Mouse (Mus musculus) hindbrain, embryonic 10.5 days (tissue): ENCODE measurements at regions not wholly inside any gene's neighbourhood (a gene's known extent, or its start where the extent isn't known, plus 50 kb on each side); places are given as distances from the start of the nearest gene placed in this dataset.
A peak's percentile ranks its signal among the peaks of the same experiment; 100 is the strongest.

Source experiments
- DNase-seq: peaks from one replicate; pipeline ENCODE4 v3.0.0-alpha.2; 2017; ENCODE audit warnings: low spot score
- H3K27ac ChIP-seq: fragments of 300-500 bp; sonication (generic); 2 replicates; pipeline ENCODE4 v1.5.1; 2016; ENCODE audit warnings: mild to moderate bottlenecking, moderate library complexity
- H3K27me3 ChIP-seq: fragments of 300-500 bp; sonication (generic); 2 replicates; pipeline ENCODE4 v1.6.1; 2016; ENCODE audit warnings: mild to moderate bottlenecking; ENCODE audit not compliant: poor library complexity, insufficient read depth, severe bottlenecking
- H3K36me3 ChIP-seq: fragments of 300-500 bp; sonication (generic); 2 replicates; pipeline ENCODE4 v1.6.1; 2016; ENCODE audit warnings: mild to moderate bottlenecking, moderate library complexity
- H3K4me1 ChIP-seq: fragments of 300-500 bp; sonication (generic); replicated peaks from 2 replicates; pipeline ENCODE4 v1.6.1; 2016; ENCODE audit warnings: mild to moderate bottlenecking
- H3K4me3 ChIP-seq: fragments of 300-500 bp; sonication (generic); 2 replicates; pipeline ENCODE4 v1.5.1; 2016; ENCODE audit warnings: mild to moderate bottlenecking, moderate library complexity
- H3K9me3 ChIP-seq: fragments of 300-500 bp; sonication (generic); 2 replicates; pipeline ENCODE4 v1.6.1; 2016; ENCODE audit warnings: mild to moderate bottlenecking, moderate library complexity
- WGBS: fragments of 180-500 bp; shearing (Covaris S2); methylation state at CpG from one replicate; pipeline ENCODE4 v1.1.7; 2016; 5-methylcytosine and 5-hydroxymethylcytosine counted together

DNA sequence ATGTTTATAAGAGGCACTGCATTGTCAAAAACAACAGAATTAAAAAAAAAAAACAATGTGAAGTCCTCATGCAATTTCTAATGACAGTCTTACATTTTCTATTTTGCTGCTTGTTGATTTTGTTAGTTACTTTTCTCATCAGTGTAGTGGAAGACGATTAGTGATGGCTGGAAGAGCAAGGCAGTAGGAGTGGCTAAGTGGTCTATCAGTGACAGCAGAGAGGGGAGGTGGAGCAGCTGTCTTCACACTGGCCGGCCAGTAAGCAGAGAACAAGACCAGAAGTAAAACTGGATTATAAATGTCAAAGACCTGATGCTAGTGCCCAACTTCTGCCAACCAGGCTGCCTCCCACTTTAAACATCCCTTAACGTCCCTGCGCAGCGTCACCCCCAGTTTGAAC is 265.6 kb upstream of the Fbxl7 start:
- 75% methylated on average over 5 of the region's 5 CpGs for WGBS
- no peak overlapping the region for H3K27ac ChIP-seq

DNA sequence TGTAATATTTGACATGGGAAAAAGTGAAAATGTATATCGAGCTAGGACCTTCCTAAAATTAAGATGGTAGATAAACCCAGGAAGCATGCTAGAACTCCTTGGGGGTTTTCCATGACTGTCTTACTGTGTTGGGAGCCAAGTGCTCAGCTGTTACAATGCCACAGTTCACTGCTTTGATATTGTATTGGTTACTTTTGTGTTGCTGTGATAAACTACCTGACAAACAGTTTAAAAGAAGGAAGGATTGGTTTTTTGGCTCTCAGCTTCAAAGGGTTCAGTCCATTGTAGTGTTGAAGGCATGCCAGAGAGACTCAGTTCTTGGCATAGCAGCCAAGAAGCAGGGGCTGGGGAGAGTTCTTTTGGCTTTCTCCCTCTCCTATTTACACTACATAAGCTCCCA is 272.1 kb upstream of the Fbxl7 start:
- no peak overlapping the region for H3K4me3 ChIP-seq
- no peak for DNase-seq
- WGBS, result 93% methylated on average over 1 of the region's 1 CpGs

More for the DNA sequence above, 265.6 kb upstream of the Fbxl7 start:
- Histone ChIP-seq H3K27me3 (no peaks in the 10 kb centered on the region), H3K9me3 (no peaks in the 10 kb centered on the region), H3K4me3 (no peak overlapping the region), H3K36me3 (no peaks in the 10 kb centered on the region), H3K4me1 (no peaks in the 10 kb centered on the region)
- DNase-seq, result no peak

DNA sequence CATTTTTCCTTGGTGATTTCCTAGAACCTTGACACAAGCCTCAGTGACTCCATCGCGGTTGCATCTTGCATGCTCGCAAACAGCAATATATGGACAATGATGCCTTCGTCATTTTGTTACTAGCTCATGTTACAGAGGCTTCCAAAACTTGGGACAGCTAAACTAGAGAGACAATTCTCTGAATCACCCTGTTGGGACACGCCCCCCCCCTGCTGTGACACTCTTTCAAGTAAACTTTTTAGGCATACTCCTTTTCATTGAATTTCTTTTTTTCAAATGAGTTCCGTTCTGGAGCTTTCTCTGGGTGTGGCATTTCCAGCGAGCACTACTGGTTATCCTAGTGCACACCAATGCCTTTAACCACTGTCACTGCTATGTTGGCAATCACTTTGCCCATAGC is 274.5 kb upstream of the Fbxl7 start:
- Histone ChIP-seq H3K9me3 (no peaks in the 10 kb centered on the region), H3K4me1 (no peaks in the 10 kb centered on the region), H3K27ac (no peak overlapping the region), H3K4me3 (no peak overlapping the region), H3K36me3 (no peaks in the 10 kb centered on the region), H3K27me3 (no peaks in the 10 kb centered on the region)
- DNase-seq, result no peak
- 85% methylated on average over 7 of the region's 7 CpGs for WGBS

More for the DNA sequence above, 272.1 kb upstream of the Fbxl7 start:
- H3K9me3 ChIP-seq, result no peaks in the 10 kb centered on the region
- H3K36me3 ChIP-seq, result no peaks in the 10 kb centered on the region
- no peaks in the 10 kb centered on the region for H3K27me3 ChIP-seq
- no peak overlapping the region for H3K27ac ChIP-seq
- no peaks in the 10 kb centered on the region for H3K4me1 ChIP-seq

DNA sequence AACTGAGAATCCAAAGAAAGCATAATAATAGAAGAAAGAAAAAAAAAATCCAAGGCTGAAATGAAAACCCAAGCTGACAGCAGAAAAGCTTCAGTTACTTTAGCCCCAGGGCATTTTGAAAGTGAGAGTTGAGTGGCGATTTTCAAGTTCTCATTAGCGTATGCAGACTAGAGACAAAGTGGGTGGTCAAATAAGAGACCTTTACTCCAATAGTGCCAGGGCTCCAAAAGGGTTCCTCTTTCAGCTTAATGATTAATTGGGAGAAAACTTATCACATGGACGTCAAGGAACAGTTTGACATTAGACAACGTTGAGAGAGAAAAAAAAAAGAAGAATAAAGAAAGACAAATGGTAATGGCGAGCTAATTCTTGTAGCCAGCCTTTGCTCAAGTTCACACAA is 278.1 kb upstream of the Fbxl7 start:
- no peak overlapping the region for H3K4me3 ChIP-seq
- peaks cover 10% of the 10 kb centered on the region for H3K4me1 ChIP-seq
- H3K36me3 ChIP-seq, result no peaks in the 10 kb centered on the region
- 57% methylated on average over 5 of the region's 5 CpGs for WGBS
- no peaks in the 10 kb centered on the region for H3K27me3 ChIP-seq
- H3K27ac ChIP-seq, result no peak overlapping the region
- H3K9me3 ChIP-seq, result no peaks in the 10 kb centered on the region
- no peak for DNase-seq

DNA sequence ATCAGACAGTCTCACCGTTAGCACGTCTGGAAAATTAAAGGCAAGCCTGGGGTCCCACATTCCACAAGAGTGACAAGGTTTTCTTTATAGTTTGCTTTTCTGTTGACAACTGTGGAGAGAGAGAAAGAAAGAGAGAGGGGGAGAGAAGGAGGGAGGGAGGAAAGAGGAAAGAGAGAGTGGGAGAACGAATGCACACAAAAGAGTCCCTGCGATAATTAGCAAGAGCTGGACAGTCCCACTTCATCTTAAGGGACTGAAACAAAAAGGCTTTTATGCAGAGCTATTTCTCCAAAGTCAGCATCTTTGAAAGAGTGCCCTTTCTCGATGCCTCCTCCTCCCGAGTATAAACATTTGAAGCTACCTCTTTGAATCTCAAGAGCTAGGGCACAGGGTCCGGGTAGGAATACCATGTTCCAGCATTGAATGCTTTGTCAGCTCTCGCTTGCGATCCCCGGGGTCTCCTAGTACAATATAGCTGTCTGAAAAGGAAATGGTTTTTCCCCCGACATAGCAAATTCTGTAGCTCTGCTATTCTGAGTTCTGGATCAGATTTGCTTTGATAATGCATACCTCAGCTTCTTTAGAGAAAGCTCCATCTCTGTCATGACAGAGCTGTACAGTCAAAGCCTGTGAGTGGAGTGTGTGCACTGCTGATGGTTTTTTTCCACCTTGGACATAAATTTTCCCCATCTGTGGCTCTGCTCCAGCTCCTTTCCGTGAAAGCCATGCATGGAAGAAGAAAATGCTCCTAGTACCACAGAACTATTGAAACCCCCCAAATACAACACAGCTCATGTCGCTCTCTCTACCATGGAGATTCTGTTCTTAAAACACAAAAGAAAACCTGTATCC is 282.9 kb upstream of the Fbxl7 start:
- 53% methylated on average over 13 of the region's 13 CpGs for WGBS
- Histone ChIP-seq H3K27ac (0 out of 2 replicates have a peak overlapping the region, but pooled peaks have one; percentile 13), H3K36me3 (no peaks in the 10 kb centered on the region), H3K4me3 (no peak overlapping the region), H3K27me3 (no peaks in the 10 kb centered on the region), H3K4me1 (peaks cover 12% of the 10 kb centered on the region), H3K9me3 (no peaks in the 10 kb centered on the region)
- DNase-seq, result peak; percentile 8

DNA sequence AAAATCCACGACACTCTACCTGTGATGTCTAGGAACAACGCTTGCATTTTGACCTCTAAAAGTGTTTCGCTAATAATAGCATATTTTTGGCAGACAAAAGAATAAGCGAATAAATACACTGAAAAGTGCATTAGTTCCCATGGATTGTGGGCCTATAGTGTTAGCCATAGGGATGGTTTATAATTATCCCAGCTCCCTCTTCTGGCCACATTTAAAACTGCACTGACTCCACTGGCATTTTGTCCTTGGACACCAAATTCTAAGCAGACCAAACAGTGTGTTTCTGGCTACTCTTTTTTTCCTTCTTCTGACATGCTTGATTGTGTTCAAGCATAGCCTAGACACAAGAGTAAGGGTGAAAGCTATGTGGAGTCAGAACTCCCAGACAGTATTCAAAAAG is 276.8 kb upstream of the Ank start:
- Histone ChIP-seq H3K4me3 (no peak overlapping the region), H3K9me3 (no peaks in the 10 kb centered on the region), H3K36me3 (no peaks in the 10 kb centered on the region), H3K4me1 (no peaks in the 10 kb centered on the region), H3K27ac (no peak overlapping the region), H3K27me3 (no peaks in the 10 kb centered on the region)
- peak; percentile 39 for DNase-seq
- WGBS, result 57% methylated on average over 4 of the region's 4 CpGs

DNA sequence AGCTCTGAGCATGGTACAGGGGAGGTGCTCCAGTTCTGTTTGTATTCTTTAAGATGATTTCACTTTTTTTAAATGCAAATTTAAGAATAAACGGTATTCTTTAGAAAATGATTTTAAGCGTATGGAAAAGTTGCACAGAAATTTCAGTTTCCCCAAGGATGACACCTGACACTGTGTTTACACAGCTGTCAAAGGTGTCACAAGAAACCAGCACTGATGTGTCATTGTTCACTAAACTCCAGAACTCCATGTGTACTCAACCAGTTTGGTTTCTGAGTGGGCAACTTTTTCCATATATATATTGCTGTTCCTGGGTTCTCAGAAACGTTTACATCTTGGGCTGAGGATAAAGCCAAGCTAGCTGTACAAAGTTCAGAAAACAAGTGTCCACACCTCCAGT is 265.0 kb upstream of the Ank start:
- H3K27ac ChIP-seq, result no peak overlapping the region
- 83% methylated on average over 3 of the region's 3 CpGs for WGBS
- no peaks in the 10 kb centered on the region for H3K36me3 ChIP-seq
- DNase-seq, result no peak
- H3K9me3 ChIP-seq, result 0 out of 2 replicates have a peak, but pooled peaks cover 4% of the 10 kb centered on the region
- no peaks in the 10 kb centered on the region for H3K27me3 ChIP-seq
- H3K4me1 ChIP-seq, result no peaks in the 10 kb centered on the region
- no peak overlapping the region for H3K4me3 ChIP-seq

DNA sequence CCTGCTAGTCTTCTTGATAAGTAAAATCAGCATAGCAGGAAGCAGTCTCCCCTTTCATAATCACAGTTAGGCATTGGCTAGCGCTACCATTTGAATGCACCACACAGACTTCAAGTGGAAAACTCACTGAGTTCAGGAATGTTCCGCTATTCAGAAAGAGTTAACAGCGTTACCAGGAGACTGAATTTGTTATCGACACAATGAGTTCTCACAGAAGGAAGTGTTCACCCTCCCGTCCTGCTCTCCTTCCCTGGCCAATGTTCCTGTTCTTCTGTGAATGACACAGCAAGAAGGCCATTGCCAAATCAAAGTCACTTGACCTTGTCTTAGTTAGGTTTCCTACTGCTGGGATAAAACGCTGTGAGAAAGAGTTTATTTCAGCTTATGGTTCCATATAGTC is 261.6 kb upstream of the Ank start:
- no peaks in the 10 kb centered on the region for H3K4me1 ChIP-seq
- DNase-seq, result no peak
- 60% methylated on average over 6 of the region's 6 CpGs for WGBS
- H3K4me3 ChIP-seq, result no peak overlapping the region
- H3K9me3 ChIP-seq, result 0 out of 2 replicates have a peak, but pooled peaks cover 4% of the 10 kb centered on the region
- no peak overlapping the region for H3K27ac ChIP-seq
- no peaks in the 10 kb centered on the region for H3K27me3 ChIP-seq
- H3K36me3 ChIP-seq, result no peaks in the 10 kb centered on the region

DNA sequence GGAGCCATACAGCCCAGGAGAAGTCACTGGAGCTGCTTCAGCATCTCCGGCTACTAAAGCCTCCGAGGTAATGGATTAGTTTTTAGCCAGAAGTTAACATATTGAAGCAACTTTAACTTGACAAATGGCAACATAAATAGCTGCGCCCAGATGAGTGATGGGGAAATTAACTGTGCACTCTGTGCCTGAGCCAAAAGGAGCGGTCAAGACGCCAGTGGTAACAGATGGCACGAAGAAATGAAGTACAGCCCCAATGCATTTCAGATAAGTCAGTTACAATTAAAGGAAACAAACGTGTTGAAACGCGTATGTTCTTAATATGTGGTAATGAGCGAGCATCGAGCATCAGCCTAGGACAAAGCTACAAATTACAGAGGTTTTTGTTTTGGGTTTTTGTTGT is 259.0 kb upstream of the Ank start:
- no peak overlapping the region for H3K27ac ChIP-seq
- H3K4me3 ChIP-seq, result no peak overlapping the region
- no peak for DNase-seq
- no peaks in the 10 kb centered on the region for H3K4me1 ChIP-seq
- 0 out of 2 replicates have a peak, but pooled peaks cover 4% of the 10 kb centered on the region for H3K9me3 ChIP-seq
- no peaks in the 10 kb centered on the region for H3K27me3 ChIP-seq
- 90% methylated on average over 11 of the region's 11 CpGs for WGBS
- H3K36me3 ChIP-seq, result no peaks in the 10 kb centered on the region

DNA sequence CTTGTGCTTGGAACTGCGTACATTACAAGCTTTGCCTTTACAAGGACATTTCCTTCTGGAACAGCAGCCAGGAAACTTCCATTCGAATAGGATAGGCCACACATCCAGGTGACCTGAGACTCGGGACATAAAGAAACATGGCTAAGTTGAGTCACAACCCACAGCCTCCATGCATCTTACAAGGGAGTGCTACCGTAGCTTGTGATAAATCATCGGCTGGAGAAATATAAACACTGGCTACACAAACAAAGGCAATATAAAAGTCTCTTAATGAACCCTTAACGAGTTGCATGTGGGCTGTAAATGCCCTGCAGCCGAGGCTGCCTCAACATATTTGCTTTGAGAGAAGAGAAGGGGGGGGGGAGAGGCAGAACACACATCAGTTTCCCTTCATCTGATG is 250.1 kb upstream of the Ank start:
- WGBS, result 70% methylated on average over 7 of the region's 7 CpGs
- no peak for DNase-seq

DNA sequence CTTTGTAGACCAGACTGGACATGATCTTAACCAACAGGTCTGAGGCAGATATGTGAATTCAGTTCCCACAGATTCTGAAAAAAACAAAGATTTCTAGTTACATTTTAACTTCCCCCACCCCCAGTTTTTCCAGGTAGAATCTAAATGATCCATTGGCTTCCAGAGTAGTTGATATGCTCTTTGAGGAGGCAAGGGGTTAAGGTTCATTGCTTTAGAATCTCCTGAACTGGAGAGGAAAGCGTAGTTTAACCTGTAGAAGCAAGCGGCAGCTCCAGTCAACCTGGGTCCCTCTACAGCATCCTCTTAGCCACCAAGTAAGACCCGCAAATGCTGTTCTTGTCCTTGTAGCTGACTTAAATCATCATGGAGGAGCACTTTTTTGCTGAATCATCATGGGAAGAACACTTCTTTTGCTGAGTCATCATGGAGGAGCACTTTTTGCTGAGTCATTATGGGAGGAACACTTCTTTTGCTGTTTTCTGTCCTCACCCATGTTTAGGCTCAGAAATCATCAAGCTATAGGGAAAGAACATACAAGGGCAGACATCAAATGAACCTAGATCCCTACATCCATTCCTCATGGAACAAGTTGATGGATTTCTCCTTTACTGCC is 247.2 kb upstream of the Ank start:
- H3K4me1 ChIP-seq, result no peaks in the 10 kb centered on the region
- WGBS, result 97% methylated on average over 3 of the region's 3 CpGs
- no peak overlapping the region for H3K27ac ChIP-seq
- no peaks in the 10 kb centered on the region for H3K9me3 ChIP-seq
- no peaks in the 10 kb centered on the region for H3K36me3 ChIP-seq
- DNase-seq, result no peak
- no peak overlapping the region for H3K4me3 ChIP-seq
- H3K27me3 ChIP-seq, result no peaks in the 10 kb centered on the region

More for the DNA sequence above, 250.1 kb upstream of the Ank start:
- H3K27me3 ChIP-seq, result no peaks in the 10 kb centered on the region
- no peaks in the 10 kb centered on the region for H3K4me1 ChIP-seq
- H3K4me3 ChIP-seq, result no peak overlapping the region
- H3K27ac ChIP-seq, result no peak overlapping the region
- no peaks in the 10 kb centered on the region for H3K9me3 ChIP-seq
- H3K36me3 ChIP-seq, result no peaks in the 10 kb centered on the region

DNA sequence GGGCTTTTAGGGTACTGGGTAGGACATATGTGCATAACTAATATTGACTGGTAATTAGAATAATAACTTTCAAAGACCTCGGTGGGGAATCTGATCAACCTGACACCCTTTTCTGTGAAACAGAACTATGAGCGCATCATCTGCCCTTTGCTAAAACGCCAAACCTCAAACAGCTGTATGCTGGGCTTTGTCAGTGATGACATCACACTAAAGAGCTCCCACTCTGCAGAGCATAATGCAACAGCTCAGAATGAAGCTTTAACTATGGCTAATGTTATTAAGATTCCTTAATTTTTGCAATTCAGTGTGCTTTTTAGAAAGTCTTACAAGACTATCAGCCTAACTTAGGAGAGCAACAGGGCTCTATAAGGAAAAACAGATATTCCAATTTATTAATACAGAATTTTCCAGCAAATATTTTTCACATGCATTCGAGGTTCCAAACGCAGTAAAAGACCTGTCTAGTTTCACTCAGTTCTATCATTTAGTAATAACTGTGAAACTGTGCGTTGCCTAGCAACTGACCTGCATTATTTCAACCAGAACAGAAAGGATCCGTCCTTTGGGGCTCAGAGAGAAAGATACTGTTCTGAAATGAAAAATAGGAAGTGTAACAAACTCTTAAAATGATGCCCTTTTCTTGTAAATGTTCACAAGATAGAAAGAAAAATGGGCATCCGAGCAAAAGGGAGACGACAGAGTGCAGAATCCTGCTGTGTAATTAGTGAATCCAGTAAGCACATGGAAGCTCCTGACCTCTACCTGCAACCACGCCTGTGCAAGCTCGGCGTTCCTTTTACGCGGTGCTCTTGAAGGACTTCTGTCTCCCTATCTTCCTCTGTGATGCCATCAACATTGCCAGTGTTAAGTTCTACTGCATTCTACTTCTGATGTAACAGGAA is 242.6 kb upstream of the Ank start:
- WGBS, result 77% methylated on average over 14 of the region's 14 CpGs
- DNase-seq, result no peak
- no peaks in the 10 kb centered on the region for H3K4me1 ChIP-seq
- no peaks in the 10 kb centered on the region for H3K9me3 ChIP-seq
- H3K36me3 ChIP-seq, result no peaks in the 10 kb centered on the region
- H3K27me3 ChIP-seq, result no peaks in the 10 kb centered on the region
- no peak overlapping the region for H3K4me3 ChIP-seq
- no peak overlapping the region for H3K27ac ChIP-seq

DNA sequence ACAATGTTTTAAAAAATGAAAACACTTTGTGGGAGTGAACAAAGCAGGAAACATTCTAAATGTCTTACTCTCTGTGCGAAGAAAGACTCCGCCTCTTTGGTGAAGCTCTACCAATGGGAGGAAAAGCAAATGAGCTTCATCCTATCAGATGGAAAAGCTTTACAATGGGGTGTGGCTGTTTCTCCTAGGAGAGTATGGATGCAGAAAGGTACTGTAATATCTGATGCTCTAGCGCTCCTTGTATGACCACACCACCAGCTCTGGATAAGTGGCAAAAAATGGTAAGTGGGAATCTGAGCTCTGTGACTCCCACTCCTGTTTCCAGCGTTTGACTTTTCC is 242.0 kb upstream of the Ank start:
- no peak for DNase-seq
- Histone ChIP-seq H3K9me3 (no peaks in the 10 kb centered on the region), H3K27me3 (no peaks in the 10 kb centered on the region), H3K4me1 (no peaks in the 10 kb centered on the region), H3K4me3 (no peak overlapping the region), H3K27ac (no peak overlapping the region), H3K36me3 (no peaks in the 10 kb centered on the region)
- 85% methylated on average over 4 of the region's 4 CpGs for WGBS
